Mouse (Mus musculus): ENCODE data around the gene Ccl22. TPM values are rescaled to one million over a fixed set of nuclear protein-coding genes. Genes with fewer than 3 reads are reported as not detected.

The Ccl22 gene
- total and polyA plus RNA-seq, 3 experiments: 0.14 TPM; not detected in 2

DNA sequence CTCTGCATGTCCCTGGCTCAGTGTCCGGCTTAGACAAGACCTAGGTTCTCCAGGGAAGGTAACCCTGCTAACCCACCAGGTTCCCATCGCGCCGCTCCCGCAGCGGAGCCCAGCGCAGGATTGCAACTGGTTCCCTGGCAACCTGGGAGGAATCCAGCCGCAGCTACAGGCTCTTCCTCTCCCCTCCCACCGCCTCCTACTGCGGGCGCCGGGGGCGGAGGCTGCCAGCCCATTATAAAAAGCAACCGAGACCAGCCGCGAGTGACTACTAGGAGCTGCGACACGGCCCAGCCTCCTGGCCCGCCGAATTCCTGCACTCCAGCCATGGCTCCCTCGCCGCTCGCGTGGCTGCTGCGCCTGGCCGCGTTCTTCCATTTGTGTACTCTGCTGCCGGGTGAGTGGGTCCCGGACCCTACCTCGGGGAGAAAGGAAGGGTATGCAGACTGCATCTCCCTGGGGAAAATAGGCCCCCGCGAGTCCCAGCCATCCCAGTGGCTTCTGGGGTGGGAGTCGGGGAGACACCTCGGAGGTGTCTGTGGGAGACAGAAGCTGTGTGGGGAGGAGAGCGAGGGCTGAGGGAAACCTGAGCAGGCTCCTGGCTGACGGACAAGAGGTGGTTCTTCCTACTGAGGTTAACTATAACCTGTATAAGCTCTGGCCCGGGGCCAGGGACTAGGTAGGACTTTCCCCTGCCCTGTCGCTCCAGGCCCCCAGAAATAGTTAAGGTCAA, 26.7 kb downstream of the Ccl22 start, which contains the start of gene Cx3cl1:
Cx3cl1 (plus strand) TSS at position 69 of the 730 bp plus-strand sequence.
- Histone ChIP-seq H3K27me3 (ENCODE audit: control insufficient read depth, insufficient read depth, low read length) (no peaks in the 10 kb centered on the region), H3K4me1 (ENCODE audit: control insufficient read depth, insufficient read depth, low read length) (no peaks in the 10 kb centered on the region; the same call in 1 of the 2 replicates), H3K9ac (ENCODE audit: low read depth, low read length) (peak within 1 kb of the TSS; percentile 55), H3K27ac (peak within 1 kb of the TSS; percentile 71), H3K36me3 (ENCODE audit: control insufficient read depth, insufficient read depth, low read length) (no peaks in the 10 kb centered on the region), H3K4me3 (peak within 1 kb of the TSS; percentile 54), H3K79me2 (replicated peaks; ENCODE audit: control insufficient read depth, insufficient read depth, low read length) (no peaks in the 10 kb centered on the region)
- under 1% methylated on average over 38 of the region's 38 CpGs for WGBS
- intact Hi-C loops (cut with DNase I): loop anchor here (5.0 kb wide), 1 partner anchor 65 kb away; no protein-coding TSS in a partner anchor
- TF ChIP-seq CTCF (IDR thresholded peaks at IDR 0.05): no peak
- 0 out of 2 replicates have a peak, but pooled peaks have one; percentile 30 for TF ChIP-seq EP300 (IDR thresholded peaks at IDR 0.05; ENCODE audit: insufficient read depth, low read depth, low read length)
- peak; percentile 90 for TF ChIP-seq POLR2A (IDR thresholded peaks at IDR 0.05; ENCODE audit: insufficient read depth, low read depth, low read length)
- peak; percentile 86 to 87 for DNase-seq

DNA sequence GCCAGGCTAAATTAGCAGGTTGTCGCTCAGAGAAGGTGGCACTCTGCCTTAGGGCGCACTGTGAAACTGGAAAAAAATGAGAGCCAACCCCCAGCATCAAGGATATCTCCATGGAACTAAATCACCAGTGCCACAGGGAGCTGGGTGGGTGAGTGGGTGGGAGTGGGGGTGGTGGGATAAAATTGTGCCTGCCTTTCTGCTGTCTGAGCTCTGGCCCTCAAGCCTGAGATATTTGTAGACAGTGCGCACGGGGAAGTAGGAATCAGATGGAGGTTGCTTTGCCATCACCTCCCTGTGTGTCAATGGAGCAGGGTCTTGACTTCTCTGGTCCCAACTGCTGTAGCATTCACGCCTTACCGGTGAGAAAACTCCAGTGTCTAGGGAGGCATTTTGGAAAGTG, 27.7 kb downstream of the Ccl22 start:
- no peak for TF ChIP-seq EP300 (IDR thresholded peaks at IDR 0.05; ENCODE audit: insufficient read depth, low read depth, low read length)
- no peak for TF ChIP-seq CTCF (IDR thresholded peaks at IDR 0.05)
- Histone ChIP-seq H3K79me2 (replicated peaks; ENCODE audit: control insufficient read depth, insufficient read depth, low read length) (no peaks in the 10 kb centered on the region), H3K4me1 (ENCODE audit: control insufficient read depth, insufficient read depth, low read length) (peaks cover 3% of the 10 kb centered on the region), H3K36me3 (ENCODE audit: control insufficient read depth, insufficient read depth, low read length) (no peaks in the 10 kb centered on the region), H3K27me3 (ENCODE audit: control insufficient read depth, insufficient read depth, low read length) (no peaks in the 10 kb centered on the region), H3K9ac (ENCODE audit: low read depth, low read length) (no peak overlapping the region), H3K27ac (no peak overlapping the region), H3K4me3 (no peak overlapping the region)
- intact Hi-C loops (cut with DNase I): loop anchor here (5.0 kb wide), 1 partner anchor 66 kb away; no protein-coding TSS in a partner anchor
- 87% methylated on average over 6 of the region's 6 CpGs for WGBS
- DNase-seq: no peak

DNA sequence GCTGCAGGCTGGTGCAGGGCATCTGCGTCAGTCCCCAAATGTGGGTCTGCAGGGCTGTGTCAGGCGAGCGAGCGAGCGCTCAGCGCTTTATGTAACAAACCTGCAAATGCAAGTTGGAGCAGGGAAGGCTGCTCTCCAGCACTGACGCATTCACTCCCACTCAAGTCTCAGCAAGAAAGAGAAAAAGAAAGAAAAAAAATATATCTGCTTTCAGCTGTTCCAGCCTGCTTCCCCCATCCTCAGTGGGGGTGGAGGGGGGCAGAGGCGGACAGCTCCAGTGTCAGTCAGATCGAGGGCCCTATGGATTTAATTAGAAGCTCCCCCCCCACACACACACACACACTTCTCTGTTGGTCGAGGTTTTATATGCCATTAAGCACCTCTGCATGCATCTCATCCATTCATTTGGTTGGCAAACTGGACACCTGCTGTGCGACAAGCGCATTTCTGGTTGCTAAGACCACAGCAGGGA, 28.3 kb downstream of the Ccl22 start:
- no peaks in the 10 kb centered on the region for H3K27me3 ChIP-seq (ENCODE audit: control insufficient read depth, insufficient read depth, low read length)
- H3K4me3 ChIP-seq: no peak overlapping the region
- intact Hi-C loops (cut with DNase I): loop anchor here (5.0 kb wide), 1 partner anchor 66 kb away; no protein-coding TSS in a partner anchor
- 81% methylated on average over 12 of the region's 12 CpGs for WGBS
- peaks cover 9% of the 10 kb centered on the region for H3K4me1 ChIP-seq (ENCODE audit: control insufficient read depth, insufficient read depth, low read length)
- H3K27ac ChIP-seq: no peak overlapping the region
- H3K36me3 ChIP-seq (ENCODE audit: control insufficient read depth, insufficient read depth, low read length): no peaks in the 10 kb centered on the region
- TF ChIP-seq POLR2A (IDR thresholded peaks at IDR 0.05; ENCODE audit: insufficient read depth, low read depth, low read length) (no peak), EP300 (IDR thresholded peaks at IDR 0.05; ENCODE audit: insufficient read depth, low read depth, low read length) (no peak), CTCF (IDR thresholded peaks at IDR 0.05) (no peak)
- DNase-seq: no peak
- H3K9ac ChIP-seq (ENCODE audit: low read depth, low read length): no peak overlapping the region
- H3K79me2 ChIP-seq (replicated peaks; ENCODE audit: control insufficient read depth, insufficient read depth, low read length): no peaks in the 10 kb centered on the region

DNA sequence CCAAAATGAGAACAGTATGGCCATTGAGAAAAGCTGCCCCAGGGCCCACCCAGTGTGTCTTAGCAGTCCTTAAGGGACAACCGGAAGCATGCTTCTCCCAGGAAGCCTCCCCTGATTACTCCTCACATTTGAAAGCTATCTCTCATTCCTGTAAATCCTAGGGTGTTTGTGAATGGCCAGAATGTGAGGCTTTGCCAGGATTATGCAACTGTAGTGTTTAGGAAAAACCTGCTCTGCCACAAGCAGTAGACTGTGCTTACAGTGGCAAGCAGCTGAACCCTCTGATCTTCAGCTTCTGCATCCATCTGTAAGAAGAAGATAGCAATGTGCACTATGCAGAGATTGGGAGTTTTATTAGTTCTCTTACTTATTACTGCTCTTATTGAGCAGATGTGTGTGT, 29.2 kb downstream of the Ccl22 start:
- Histone ChIP-seq H3K9ac (ENCODE audit: low read depth, low read length) (no peak overlapping the region), H3K79me2 (replicated peaks; ENCODE audit: control insufficient read depth, insufficient read depth, low read length) (no peaks in the 10 kb centered on the region), H3K4me1 (ENCODE audit: control insufficient read depth, insufficient read depth, low read length) (peaks cover 13% of the 10 kb centered on the region), H3K27ac (no peak overlapping the region), H3K27me3 (ENCODE audit: control insufficient read depth, insufficient read depth, low read length) (no peaks in the 10 kb centered on the region), H3K4me3 (no peak overlapping the region), H3K36me3 (ENCODE audit: control insufficient read depth, insufficient read depth, low read length) (no peaks in the 10 kb centered on the region)
- 83% methylated on average over 1 of the region's 1 CpGs for WGBS
- no peak for DNase-seq
- intact Hi-C loops (cut with DNase I): loop anchor here (5.0 kb wide), 1 partner anchor 67 kb away; no protein-coding TSS in a partner anchor
- no peak for TF ChIP-seq POLR2A (IDR thresholded peaks at IDR 0.05; ENCODE audit: insufficient read depth, low read depth, low read length)
- no peak for TF ChIP-seq CTCF (IDR thresholded peaks at IDR 0.05)
- no peak for TF ChIP-seq EP300 (IDR thresholded peaks at IDR 0.05; ENCODE audit: insufficient read depth, low read depth, low read length)

DNA sequence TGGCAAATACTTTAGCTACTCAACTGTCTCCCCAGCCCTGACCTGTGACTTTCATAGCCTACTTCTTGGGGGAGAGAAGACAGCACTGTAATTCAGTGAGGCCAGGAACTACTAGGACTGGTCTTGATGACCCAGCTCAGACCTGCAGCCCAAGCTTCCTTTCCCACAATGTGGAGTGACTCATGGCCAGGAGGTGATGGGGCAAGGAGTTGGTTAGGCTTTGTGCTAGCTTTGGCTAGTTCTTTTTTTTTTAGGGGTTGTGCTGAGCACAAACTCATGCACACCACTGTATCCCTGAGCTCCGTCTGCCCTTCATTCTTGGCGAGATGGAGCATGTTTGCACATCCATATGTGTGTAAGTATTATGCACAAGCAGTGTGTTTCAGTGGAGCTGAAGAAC, 31.0 kb downstream of the Ccl22 start:
- no peaks in the 10 kb centered on the region for H3K27me3 ChIP-seq (ENCODE audit: control insufficient read depth, insufficient read depth, low read length)
- no peak overlapping the region for H3K4me3 ChIP-seq
- intact Hi-C loops (cut with DNase I): no loop called here
- no peaks in the 10 kb centered on the region for H3K79me2 ChIP-seq (replicated peaks; ENCODE audit: control insufficient read depth, insufficient read depth, low read length)
- H3K36me3 ChIP-seq (ENCODE audit: control insufficient read depth, insufficient read depth, low read length): no peaks in the 10 kb centered on the region
- H3K4me1 ChIP-seq (ENCODE audit: control insufficient read depth, insufficient read depth, low read length): peaks cover 13% of the 10 kb centered on the region
- H3K27ac ChIP-seq: no peak overlapping the region
- TF ChIP-seq CTCF (IDR thresholded peaks at IDR 0.05) (no peak), POLR2A (IDR thresholded peaks at IDR 0.05; ENCODE audit: insufficient read depth, low read depth, low read length) (no peak), EP300 (IDR thresholded peaks at IDR 0.05; ENCODE audit: insufficient read depth, low read depth, low read length) (no peak)
- no peak overlapping the region for H3K9ac ChIP-seq (ENCODE audit: low read depth, low read length)
- 83% methylated on average over 2 of the region's 2 CpGs for WGBS
- DNase-seq: no peak

DNA sequence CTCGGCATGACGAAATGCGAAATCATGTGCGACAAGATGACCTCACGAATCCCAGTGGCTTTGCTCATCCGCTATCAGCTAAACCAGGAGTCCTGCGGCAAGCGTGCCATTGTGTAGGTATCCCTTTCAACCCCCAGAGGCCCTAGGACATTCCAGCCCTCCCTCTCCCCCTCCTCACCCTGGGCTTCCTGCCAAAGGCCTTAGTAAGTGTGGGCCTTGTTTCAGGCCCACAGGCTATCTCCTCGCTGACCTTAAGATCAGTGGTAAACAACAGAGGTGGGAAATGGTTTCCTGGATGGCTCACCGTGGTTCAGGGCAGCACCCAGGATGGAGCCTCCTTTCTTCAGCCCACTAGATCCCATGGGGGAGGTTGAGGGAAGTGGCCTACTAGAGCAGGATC, 32.6 kb downstream of the Ccl22 start:
- intact Hi-C loops (cut with DNase I): no loop called here
- WGBS: 45% methylated on average over 10 of the region's 10 CpGs
- no peak for DNase-seq
- TF ChIP-seq CTCF (IDR thresholded peaks at IDR 0.05) (no peak), POLR2A (IDR thresholded peaks at IDR 0.05; ENCODE audit: insufficient read depth, low read depth, low read length) (no peak), EP300 (IDR thresholded peaks at IDR 0.05; ENCODE audit: insufficient read depth, low read depth, low read length) (no peak)
- peak overlapping the region; percentile 43; the same call in 1 of the 2 replicates for H3K27ac ChIP-seq
- H3K9ac ChIP-seq (ENCODE audit: low read depth, low read length): no peak overlapping the region
- H3K27me3 ChIP-seq (ENCODE audit: control insufficient read depth, insufficient read depth, low read length): no peaks in the 10 kb centered on the region
- no peak overlapping the region for H3K4me3 ChIP-seq
- H3K36me3 ChIP-seq (ENCODE audit: control insufficient read depth, insufficient read depth, low read length): no peaks in the 10 kb centered on the region
- H3K4me1 ChIP-seq (ENCODE audit: control insufficient read depth, insufficient read depth, low read length): peaks cover 13% of the 10 kb centered on the region
- H3K79me2 ChIP-seq (replicated peaks; ENCODE audit: control insufficient read depth, insufficient read depth, low read length): no peaks in the 10 kb centered on the region
